Mouse (Mus musculus) neural tube, embryonic 15.5 days (tissue): ENCODE data around the gene Olfr750. TPM values are rescaled to one million over a fixed set of nuclear protein-coding genes. Genes with fewer than 3 reads are reported as not detected.
"Not testable (repeated sequence)": the region's sequence is repeated elsewhere in the genome, so short reads cannot be mapped to it uniquely, and the experiment has no call there.

Experiments
- ATAC-seq: fragments of 200-750 bp; cut with Nextera tagmentation; 2 replicates; pipeline ENCODE4 v1.8.0; 2017; ENCODE audit warnings: mild to moderate bottlenecking, moderate TSS enrichment, moderate library complexity; ENCODE audit not compliant: low FRiP score
- H3K27ac ChIP-seq: fragments of 300-500 bp; sonication (generic); replicated peaks from 2 replicates; pipeline ENCODE4 v1.5.1; 2015; ENCODE audit warnings: mild to moderate bottlenecking, inconsistent platforms
- H3K27me3 ChIP-seq: fragments of 300-500 bp; sonication (generic); replicated peaks from 2 replicates; pipeline ENCODE4 v1.6.1; 2015; ENCODE audit warnings: inconsistent platforms
- H3K36me3 ChIP-seq: fragments of 300-500 bp; sonication (generic); 2 replicates; pipeline ENCODE4 v1.6.1; 2015; ENCODE audit warnings: inconsistent platforms
- H3K4me1 ChIP-seq: fragments of 300-500 bp; sonication (generic); 2 replicates; pipeline ENCODE4 v1.6.1; 2015; ENCODE audit warnings: inconsistent platforms
- H3K4me2 ChIP-seq: fragments of 300-500 bp; sonication (generic); 2 replicates; pipeline ENCODE4 v1.6.1; 2015; ENCODE audit warnings: inconsistent platforms, mild to moderate bottlenecking, moderate library complexity
- H3K4me3 ChIP-seq: fragments of 300-500 bp; sonication (generic); replicated peaks from 2 replicates; pipeline ENCODE4 v1.5.1; 2015; ENCODE audit warnings: mild to moderate bottlenecking, inconsistent platforms
- H3K9ac ChIP-seq: fragments of 300-500 bp; sonication (generic); replicated peaks from 2 replicates; pipeline ENCODE4 v1.6.1; 2015; ENCODE audit warnings: mild to moderate bottlenecking, inconsistent platforms
- H3K9me3 ChIP-seq: fragments of 300-500 bp; sonication (generic); replicated peaks from 2 replicates; pipeline ENCODE4 v1.6.1; 2016; ENCODE audit warnings: inconsistent platforms
- WGBS: fragments of 180-500 bp; shearing (Covaris S2); methylation state at CpG from one replicate; pipeline ENCODE4 v1.1.7; 2015; ENCODE audit warnings: mixed read lengths; 5-methylcytosine and 5-hydroxymethylcytosine counted together
- polyA plus RNA-seq: library from polyadenylated mRNA; unstranded; fragments of >200 nt; fragmentation: Nextera tagmentation; extraction: Ambion mirVana; gene quantifications from 2 replicates; pipeline ENCODE4 v1.2.1, GENCODE M21; 2015

The Olfr750 gene
- not detected in 2 replicates for polyA plus RNA-seq

GRCm38 (mm10) chr14:51074335-51074734, at the start of gene Olfr750:
TSS of gene Olfr750 (minus strand) at chr14:51074435.
- 94% methylated on average over 3 of the region's 3 CpGs for WGBS

DNA sequence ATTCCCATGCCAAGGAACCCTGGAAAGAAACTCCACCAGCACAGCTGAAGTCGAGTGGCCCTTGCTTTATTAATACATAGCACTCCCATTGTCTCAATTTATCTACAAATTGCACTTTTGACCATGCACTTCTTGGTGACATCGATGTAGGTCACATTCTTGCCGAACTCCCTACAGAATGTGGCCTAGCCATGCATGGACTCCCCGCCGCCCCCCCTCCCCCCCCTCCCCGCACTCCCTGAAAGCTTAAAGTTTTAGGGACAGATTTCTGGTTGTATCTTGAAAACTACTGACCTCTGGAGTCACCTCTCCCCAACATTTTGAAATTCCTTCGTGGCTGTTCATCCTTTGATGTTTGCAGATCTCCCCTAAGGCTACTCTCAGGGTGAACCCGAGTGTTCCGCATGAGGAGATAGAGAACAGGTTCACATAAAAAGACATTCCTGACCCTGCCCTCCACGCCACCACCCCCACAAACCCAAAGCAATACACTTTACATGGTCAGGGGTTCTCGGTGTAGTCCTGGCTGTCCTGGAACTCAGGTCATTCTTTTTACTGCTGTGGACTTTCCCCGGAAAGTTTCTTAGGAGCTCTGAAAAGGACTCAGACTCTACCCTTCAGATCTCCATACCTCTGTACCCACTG, 39.8 kb upstream of the Olfr750 start, which contains the start of gene Eddm3b:
TSS of gene Eddm3b (plus strand) at position 511 of the 645 bp plus-strand sequence.
- Histone ChIP-seq H3K4me1 (no peaks in the 10 kb centered on the region), H3K9ac (no peak within 1 kb of the TSS), H3K27me3 (no peaks in the 10 kb centered on the region), H3K9me3 (no peaks in the 10 kb centered on the region), H3K4me3 (no peak within 1 kb of the TSS), H3K4me2 (no peak within 1 kb of the TSS), H3K27ac (no peak within 1 kb of the TSS), H3K36me3 (no peaks in the 10 kb centered on the region)
- no peak for ATAC-seq
- 62% methylated on average over 12 of the region's 12 CpGs for WGBS

More at GRCm38 (mm10) chr14:51074335-51074734, at the start of gene Olfr750:
- Histone ChIP-seq H3K4me1 (no peaks in the 10 kb centered on the region), H3K27ac (no peak within 1 kb of the TSS), H3K9ac (no peak within 1 kb of the TSS), H3K4me2 (no peak within 1 kb of the TSS), H3K27me3 (0 out of 2 replicates have a peak, but pooled peaks cover 3% of the 10 kb centered on the region), H3K9me3 (no peaks in the 10 kb centered on the region), H3K4me3 (no peak within 1 kb of the TSS), H3K36me3 (no peaks in the 10 kb centered on the region)
- ATAC-seq = no peak

DNA sequence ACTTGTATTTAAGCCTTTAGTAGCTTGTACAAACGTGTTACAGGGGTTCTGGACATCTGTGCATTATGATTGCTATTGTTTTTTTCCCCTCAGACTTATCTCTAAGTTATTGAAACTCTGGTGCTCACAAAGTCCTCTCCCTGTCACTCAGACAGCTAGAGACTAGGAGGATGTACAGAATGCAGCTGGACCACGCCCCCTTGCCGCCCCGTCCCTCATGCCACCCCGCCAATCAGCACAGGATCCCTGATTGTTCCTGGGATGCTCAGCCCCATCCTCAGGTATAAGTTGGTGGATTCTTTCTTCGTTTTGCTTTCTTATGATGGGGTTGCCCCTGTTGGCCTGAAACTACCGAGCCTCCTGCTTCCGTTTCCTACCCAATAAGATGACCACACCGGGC, 39.2 kb upstream of the Olfr750 start:
- Histone ChIP-seq H3K4me2 (no peak overlapping the region), H3K4me1 (no peaks in the 10 kb centered on the region), H3K4me3 (no peak overlapping the region), H3K36me3 (no peaks in the 10 kb centered on the region), H3K27ac (no peak overlapping the region), H3K9me3 (no peaks in the 10 kb centered on the region), H3K27me3 (no peaks in the 10 kb centered on the region), H3K9ac (no peak overlapping the region)
- 43% methylated on average over 9 of the region's 9 CpGs for WGBS
- ATAC-seq = no peak

- H3K27me3 ChIP-seq = no peaks in the 10 kb centered on the region
- no peak overlapping the region for H3K27ac ChIP-seq
- no peak overlapping the region for H3K9ac ChIP-seq
- no peaks in the 10 kb centered on the region for H3K4me1 ChIP-seq
- no peak for ATAC-seq
- no peak overlapping the region for H3K4me3 ChIP-seq
- H3K9me3 ChIP-seq = no peaks in the 10 kb centered on the region
- 74% methylated on average over 3 of the region's 3 CpGs for WGBS
- H3K36me3 ChIP-seq = no peaks in the 10 kb centered on the region
- no peak overlapping the region for H3K4me2 ChIP-seq
These were observed 37.7 kb upstream of the Olfr750 start for GRCm38 (mm10) chr14:51111966-51112365.

DNA sequence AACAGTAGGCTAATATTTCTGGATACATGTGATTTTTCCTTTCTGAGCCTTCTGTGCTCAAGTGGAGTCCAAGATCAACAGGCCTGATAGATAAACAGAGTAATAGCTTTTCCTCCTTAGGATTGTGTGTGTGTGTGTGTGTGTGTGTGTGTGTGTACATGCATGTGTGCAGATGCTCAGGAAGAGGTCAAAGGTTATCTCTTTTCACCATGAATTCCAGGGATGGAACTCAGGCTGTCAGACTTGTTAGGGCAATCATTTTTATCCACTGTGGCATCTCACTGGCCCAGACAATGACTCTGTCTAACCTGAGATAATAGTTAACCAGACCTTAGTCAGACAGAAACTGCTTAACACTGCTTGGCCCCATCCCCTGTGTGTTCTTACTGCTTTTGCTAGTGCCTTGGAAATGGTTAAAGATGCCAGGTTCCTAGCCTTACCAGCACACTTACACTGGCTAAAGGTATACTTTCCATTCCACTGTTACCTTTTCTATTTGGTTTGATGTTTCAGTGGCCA, 32.3 kb upstream of the Olfr750 start:
- no peak for ATAC-seq
- no peak overlapping the region for H3K4me2 ChIP-seq
- no peak overlapping the region for H3K27ac ChIP-seq
- no peaks in the 10 kb centered on the region for H3K9me3 ChIP-seq
- no peaks in the 10 kb centered on the region for H3K4me1 ChIP-seq
- H3K27me3 ChIP-seq = no peaks in the 10 kb centered on the region
- no peak overlapping the region for H3K9ac ChIP-seq
- H3K4me3 ChIP-seq = no peak overlapping the region
- no peaks in the 10 kb centered on the region for H3K36me3 ChIP-seq

DNA sequence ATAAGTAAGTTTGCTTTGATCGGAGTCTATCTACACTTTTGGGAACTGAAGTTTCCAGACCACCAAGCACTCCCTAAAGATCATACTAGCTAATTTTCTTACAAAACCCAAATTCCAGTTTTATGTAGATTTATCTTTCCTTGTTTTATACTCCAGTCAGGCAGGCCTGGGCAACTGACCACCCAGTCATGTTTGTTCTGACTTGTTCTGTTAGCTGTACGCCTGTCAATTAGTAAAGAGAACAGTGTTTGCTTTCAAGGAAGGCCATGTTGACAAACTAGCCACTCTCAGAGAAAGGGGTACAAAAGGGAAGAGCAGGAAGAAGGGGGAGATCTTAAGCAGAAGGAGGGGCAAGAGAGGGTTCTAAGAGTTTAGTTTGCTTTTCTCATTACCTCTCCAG, 30.1 kb upstream of the Olfr750 start:
- Histone ChIP-seq H3K27ac (no peak overlapping the region), H3K27me3 (no peaks in the 10 kb centered on the region), H3K9me3 (no peaks in the 10 kb centered on the region), H3K9ac (no peak overlapping the region), H3K4me1 (no peaks in the 10 kb centered on the region), H3K36me3 (no peaks in the 10 kb centered on the region), H3K4me2 (no peak overlapping the region), H3K4me3 (no peak overlapping the region)
- WGBS = 93% methylated on average over 2 of the region's 2 CpGs
- no peak for ATAC-seq

- ATAC-seq = peak; percentile 48; the same call in 1 of the 2 replicates
- Histone ChIP-seq H3K27me3 (no peaks in the 10 kb centered on the region), H3K27ac (no peak overlapping the region), H3K4me2 (no peak overlapping the region), H3K4me1 (no peaks in the 10 kb centered on the region), H3K36me3 (no peaks in the 10 kb centered on the region), H3K9me3 (no peaks in the 10 kb centered on the region), H3K9ac (no peak overlapping the region), H3K4me3 (no peak overlapping the region)
- 70% methylated on average over 3 of the region's 3 CpGs for WGBS
These were observed 29.0 kb upstream of the Olfr750 start for GRCm38 (mm10) chr14:51103217-51103616.

GRCm38 (mm10) chr14:51101284-51101683, 27.0 kb upstream of the Olfr750 start:
- no peaks in the 10 kb centered on the region for H3K4me1 ChIP-seq
- no peak for ATAC-seq
- 83% methylated on average over 9 of the region's 9 CpGs for WGBS

GRCm38 (mm10) chr14:51098921-51099320, 24.7 kb upstream of the Olfr750 start:
- H3K36me3 ChIP-seq = no peaks in the 10 kb centered on the region
- no peak overlapping the region for H3K27ac ChIP-seq
- no peaks in the 10 kb centered on the region for H3K27me3 ChIP-seq
- H3K9ac ChIP-seq = no peak overlapping the region
- 97% methylated on average over 11 of the region's 11 CpGs for WGBS
- H3K9me3 ChIP-seq = no peaks in the 10 kb centered on the region
- H3K4me3 ChIP-seq = no peak overlapping the region
- ATAC-seq = no peak
- no peak overlapping the region for H3K4me2 ChIP-seq
- no peaks in the 10 kb centered on the region for H3K4me1 ChIP-seq

More at GRCm38 (mm10) chr14:51101284-51101683, 27.0 kb upstream of the Olfr750 start:
- H3K27ac ChIP-seq = no peak overlapping the region
- no peak overlapping the region for H3K4me3 ChIP-seq
- H3K27me3 ChIP-seq = no peaks in the 10 kb centered on the region
- no peaks in the 10 kb centered on the region for H3K36me3 ChIP-seq
- no peak overlapping the region for H3K4me2 ChIP-seq
- no peak overlapping the region for H3K9ac ChIP-seq
- no peaks in the 10 kb centered on the region for H3K9me3 ChIP-seq

DNA sequence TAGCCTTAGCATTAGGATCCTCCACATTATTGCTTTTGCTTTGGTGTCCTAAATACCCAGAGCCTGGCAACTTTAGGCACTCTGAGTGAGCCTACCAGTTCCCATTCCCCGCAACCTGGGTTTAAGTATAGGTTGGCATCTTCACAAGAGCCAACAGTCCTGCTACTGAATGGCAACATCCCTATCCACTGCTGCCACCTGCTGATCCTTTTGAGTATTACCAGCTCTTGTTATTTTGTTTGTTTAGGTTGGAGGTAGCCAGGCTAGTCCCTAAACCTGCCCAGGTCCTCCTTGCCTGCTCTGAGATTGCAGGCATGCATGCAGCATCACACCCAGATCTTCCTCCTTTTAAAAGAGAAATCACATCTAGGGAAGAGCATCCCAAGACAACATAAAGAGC, 24.1 kb upstream of the Olfr750 start:
- not testable (repeated sequence) for H3K4me2 ChIP-seq, H3K4me3 ChIP-seq, H3K9me3 ChIP-seq, H3K9ac ChIP-seq, H3K4me1 ChIP-seq, H3K36me3 ChIP-seq, H3K27ac ChIP-seq, H3K27me3 ChIP-seq
- ATAC-seq = peak; percentile 69; the same call in 1 of the 2 replicates
- 29% methylated on average over 1 of the region's 1 CpGs for WGBS

DNA sequence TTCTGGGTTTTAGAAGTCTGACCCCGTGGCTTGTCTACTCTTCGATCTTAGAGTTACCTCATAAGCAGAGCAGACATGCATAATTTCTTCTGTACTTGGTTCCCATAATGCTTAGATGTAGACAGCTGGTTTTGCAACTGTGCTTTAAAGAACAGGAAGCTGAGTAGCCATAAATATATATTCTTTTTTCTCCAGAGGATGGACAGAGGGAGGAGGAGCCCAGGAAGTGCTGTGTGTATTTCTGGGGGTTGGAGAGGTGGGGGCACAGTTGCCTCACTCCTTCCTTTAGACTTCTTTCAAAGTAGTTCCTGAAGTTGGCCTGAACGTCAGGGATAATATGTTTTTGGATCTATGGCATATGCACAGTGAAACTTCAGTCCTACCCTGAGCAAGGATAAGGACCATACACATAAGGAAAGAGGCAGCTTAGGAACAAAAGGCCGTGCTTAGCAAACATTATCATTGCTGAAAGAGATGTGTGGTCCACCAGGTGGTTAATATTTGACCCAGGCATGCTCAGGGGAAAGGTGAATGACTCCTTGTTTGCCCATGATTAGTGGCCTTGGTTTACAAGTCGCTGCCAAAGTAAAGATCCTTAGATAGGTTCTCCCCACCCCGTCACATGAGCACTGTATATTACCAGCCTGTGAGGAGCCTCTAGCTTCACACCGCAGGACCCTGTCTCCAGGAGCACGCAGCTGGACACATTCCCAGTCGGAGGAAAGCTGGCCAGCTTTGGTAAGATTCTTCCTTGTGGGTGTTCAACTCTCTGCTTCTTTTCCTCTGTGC, 21.7 kb upstream of the Olfr750 start:
- H3K4me3 ChIP-seq = no peak overlapping the region
- no peaks in the 10 kb centered on the region for H3K9me3 ChIP-seq
- ATAC-seq = no peak
- no peak overlapping the region for H3K9ac ChIP-seq
- no peak overlapping the region for H3K4me2 ChIP-seq
- H3K27me3 ChIP-seq = no peaks in the 10 kb centered on the region
- peaks cover 12% of the 10 kb centered on the region; the same call in 1 of the 2 replicates for H3K4me1 ChIP-seq
- 67% methylated on average over 9 of the region's 9 CpGs for WGBS
- no peaks in the 10 kb centered on the region for H3K36me3 ChIP-seq
- no peak overlapping the region for H3K27ac ChIP-seq

- H3K4me2 ChIP-seq = no peak overlapping the region
- H3K27ac ChIP-seq = no peak overlapping the region
- no peaks in the 10 kb centered on the region for H3K36me3 ChIP-seq
- ATAC-seq = no peak
- H3K9me3 ChIP-seq = no peaks in the 10 kb centered on the region
- H3K27me3 ChIP-seq = no peaks in the 10 kb centered on the region
- H3K9ac ChIP-seq = no peak overlapping the region
- peaks cover 12% of the 10 kb centered on the region; the same call in 1 of the 2 replicates for H3K4me1 ChIP-seq
- 73% methylated on average over 9 of the region's 9 CpGs for WGBS
- H3K4me3 ChIP-seq = no peak overlapping the region
These were observed 20.7 kb upstream of the Olfr750 start for GRCm38 (mm10) chr14:51094921-51095320.
